Mouse (Mus musculus): ENCODE results near the gene Dnajc13. TPM values are rescaled to one million over a fixed set of nuclear protein-coding genes. Genes with fewer than 3 reads are reported as not detected.

Gene Dnajc13
- total and polyA plus RNA-seq, 2 experiments from 2014 or later: 15.2 to 44.5 TPM

DNA sequence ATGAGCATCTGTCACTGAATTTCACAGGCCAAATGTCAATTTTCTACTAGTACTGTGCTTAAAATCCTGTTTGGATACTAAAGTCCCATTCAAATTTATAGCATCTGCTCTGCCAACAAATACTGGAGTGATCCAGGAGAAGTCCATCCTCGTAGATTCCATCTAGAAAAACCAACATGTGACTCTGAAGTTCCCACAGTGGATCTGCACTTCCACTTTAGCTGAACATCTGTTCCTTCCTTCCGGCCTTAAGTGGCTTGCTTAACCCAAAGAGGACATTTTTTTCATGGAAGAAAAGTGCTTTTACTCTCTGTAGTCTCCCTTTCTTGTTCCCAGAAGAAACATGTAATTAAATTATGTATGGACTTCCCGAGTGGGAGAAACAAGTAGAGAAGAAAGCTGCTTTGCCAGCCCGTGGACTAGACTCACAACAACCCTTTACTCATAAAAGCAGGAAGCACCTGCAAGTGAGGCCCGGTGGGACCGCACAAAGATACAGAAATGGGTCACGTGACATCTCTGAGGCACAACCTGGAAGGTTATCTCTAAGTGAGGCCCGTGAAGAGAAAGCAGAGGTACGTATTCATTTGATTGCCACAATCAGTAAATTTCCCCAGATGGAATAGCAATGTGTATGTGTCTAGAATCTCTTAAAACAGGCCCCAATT, 18.8 kb downstream of the Dnajc13 start:
- no peak overlapping the region for H3K27ac ChIP-seq
- H3K36me3 ChIP-seq (ENCODE audit: insufficient read depth, low read length): peaks cover 5% of the 10 kb centered on the region; the same call in 1 of the 2 replicates
- no peak overlapping the region for H3K4me3 ChIP-seq (ENCODE audit: low read length)
- WGBS: 77% methylated on average over 9 of the region's 9 CpGs
- H3K9ac ChIP-seq (replicated peaks; ENCODE audit: low read length): no peak overlapping the region
- H3K9me3 ChIP-seq (ENCODE audit: low read length): no peaks in the 10 kb centered on the region
- ATAC-seq: no peak
- no peaks in the 10 kb centered on the region for H3K27me3 ChIP-seq (ENCODE audit: insufficient read depth, low read length)
- no peak for DNase-seq (ENCODE audit: low spot score)
- TF ChIP-seq CTCF (IDR thresholded peaks at IDR 0.05; ENCODE audit: low read depth): no peak
- no peaks in the 10 kb centered on the region for H3K4me1 ChIP-seq (ENCODE audit: insufficient read depth, low read length)
- no peak overlapping the region for H3K4me2 ChIP-seq (ENCODE audit: low read depth, low read length)

DNA sequence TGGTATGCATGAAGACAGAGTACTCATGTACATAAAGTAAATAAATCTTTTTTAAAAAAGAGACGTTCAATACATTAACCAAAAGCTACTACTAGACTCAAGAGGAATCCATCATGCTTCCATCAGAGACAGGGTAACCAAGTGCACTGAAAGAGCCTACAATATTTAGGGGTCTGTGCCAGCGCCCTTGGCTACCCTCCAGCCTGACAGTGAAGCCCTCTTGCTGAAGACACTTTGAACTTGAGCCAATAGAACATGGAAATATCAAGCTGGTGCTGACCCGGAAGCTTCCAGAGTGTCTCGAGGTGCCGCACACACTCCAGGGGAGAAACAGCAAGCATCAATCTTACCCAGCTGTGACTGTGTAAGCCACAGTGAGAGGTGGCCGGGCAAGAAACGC, 22.6 kb downstream of the Dnajc13 start:
- Histone ChIP-seq H3K27ac (no peak overlapping the region), H3K4me2 (ENCODE audit: low read depth, low read length) (no peak overlapping the region), H3K4me3 (ENCODE audit: low read length) (no peak overlapping the region), H3K4me1 (ENCODE audit: insufficient read depth, low read length) (no peaks in the 10 kb centered on the region), H3K9me3 (ENCODE audit: low read length) (no peaks in the 10 kb centered on the region), H3K9ac (replicated peaks; ENCODE audit: low read length) (no peak overlapping the region), H3K36me3 (ENCODE audit: insufficient read depth, low read length) (no peaks in the 10 kb centered on the region; the same call in 1 of the 2 replicates), H3K27me3 (ENCODE audit: insufficient read depth, low read length) (no peaks in the 10 kb centered on the region)
- ATAC-seq (no peak), DNase-seq (ENCODE audit: low spot score) (no peak)
- no peak for TF ChIP-seq CTCF (IDR thresholded peaks at IDR 0.05; ENCODE audit: low read depth)
- 73% methylated on average over 7 of the region's 7 CpGs for WGBS

- Histone ChIP-seq H3K9ac (replicated peaks; ENCODE audit: low read length) (no peak overlapping the region), H3K9me3 (ENCODE audit: low read length) (no peaks in the 10 kb centered on the region), H3K36me3 (ENCODE audit: insufficient read depth, low read length) (no peaks in the 10 kb centered on the region; the same call in 1 of the 2 replicates), H3K4me3 (ENCODE audit: low read length) (no peak overlapping the region), H3K4me1 (ENCODE audit: insufficient read depth, low read length) (no peaks in the 10 kb centered on the region), H3K4me2 (ENCODE audit: low read depth, low read length) (no peak overlapping the region), H3K27ac (no peak overlapping the region), H3K27me3 (ENCODE audit: insufficient read depth, low read length) (no peaks in the 10 kb centered on the region)
- ATAC-seq (no peak), DNase-seq (ENCODE audit: low spot score) (no peak)
- no peak for TF ChIP-seq CTCF (IDR thresholded peaks at IDR 0.05; ENCODE audit: low read depth)
- 78% methylated on average over 8 of the region's 8 CpGs for WGBS
Observed at GRCm38 (mm10) chr9:104239076-104239475, 23.7 kb downstream of the Dnajc13 start.

GRCm38 (mm10) chr9:104236256-104236930, 26.3 kb downstream of the Dnajc13 start:
- no peaks in the 10 kb centered on the region for H3K27me3 ChIP-seq (ENCODE audit: insufficient read depth, low read length)
- DNase-seq (ENCODE audit: low spot score): no peak
- no peak overlapping the region for H3K9ac ChIP-seq (replicated peaks; ENCODE audit: low read length)
- H3K27ac ChIP-seq: no peak overlapping the region
- WGBS: 88% methylated on average over 11 of the region's 11 CpGs
- TF ChIP-seq CTCF (IDR thresholded peaks at IDR 0.05; ENCODE audit: low read depth): no peak
- peaks cover 4% of the 10 kb centered on the region; the same call in 1 of the 2 replicates for H3K36me3 ChIP-seq (ENCODE audit: insufficient read depth, low read length)
- ATAC-seq: no peak
- H3K9me3 ChIP-seq (ENCODE audit: low read length): no peaks in the 10 kb centered on the region
- H3K4me3 ChIP-seq (ENCODE audit: low read length): no peak overlapping the region
- no peaks in the 10 kb centered on the region for H3K4me1 ChIP-seq (ENCODE audit: insufficient read depth, low read length)
- no peak overlapping the region for H3K4me2 ChIP-seq (ENCODE audit: low read depth, low read length)

- H3K9me3 ChIP-seq (ENCODE audit: low read length): no peaks in the 10 kb centered on the region
- no peaks in the 10 kb centered on the region for H3K27me3 ChIP-seq (ENCODE audit: insufficient read depth, low read length)
- no peak overlapping the region for H3K4me3 ChIP-seq (ENCODE audit: low read length)
- H3K36me3 ChIP-seq (ENCODE audit: insufficient read depth, low read length): peaks cover 4% of the 10 kb centered on the region; the same call in 1 of the 2 replicates
- H3K27ac ChIP-seq: no peak overlapping the region
- H3K4me1 ChIP-seq (ENCODE audit: insufficient read depth, low read length): no peaks in the 10 kb centered on the region
- peak; percentile 68 for DNase-seq (ENCODE audit: low spot score)
- no peak for ATAC-seq
- no peak overlapping the region for H3K9ac ChIP-seq (replicated peaks; ENCODE audit: low read length)
- no peak for TF ChIP-seq CTCF (IDR thresholded peaks at IDR 0.05; ENCODE audit: low read depth)
- WGBS: 33% methylated on average over 5 of the region's 5 CpGs
- no peak overlapping the region for H3K4me2 ChIP-seq (ENCODE audit: low read depth, low read length)
Observed at GRCm38 (mm10) chr9:104235751-104236150, 27.0 kb downstream of the Dnajc13 start.

DNA sequence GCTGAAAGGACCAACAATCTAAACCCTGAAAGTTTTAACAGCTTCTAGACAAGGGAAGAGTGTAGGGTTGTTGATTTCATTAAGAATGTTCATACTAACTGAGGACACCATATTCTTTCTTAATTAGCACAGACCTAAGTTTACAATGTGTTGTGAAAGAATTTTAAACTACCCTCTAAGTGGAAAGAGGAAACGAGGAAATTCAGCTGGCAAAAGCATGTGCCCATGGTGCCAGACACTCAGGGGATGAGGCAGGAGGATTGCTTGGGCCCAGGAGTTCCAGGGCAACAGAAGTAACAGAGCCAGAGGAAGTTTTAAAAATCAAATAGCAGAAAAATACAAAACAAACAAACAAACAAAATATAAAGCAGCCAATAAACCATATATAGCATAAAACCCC, 28.9 kb downstream of the Dnajc13 start:
- no peak for TF ChIP-seq CTCF (IDR thresholded peaks at IDR 0.05; ENCODE audit: low read depth)
- H3K4me1 ChIP-seq (ENCODE audit: insufficient read depth, low read length): no peaks in the 10 kb centered on the region
- H3K27ac ChIP-seq: no peak overlapping the region
- peaks cover 16% of the 10 kb centered on the region for H3K36me3 ChIP-seq (ENCODE audit: insufficient read depth, low read length)
- no peak overlapping the region for H3K4me2 ChIP-seq (ENCODE audit: low read depth, low read length)
- no peak overlapping the region for H3K9ac ChIP-seq (replicated peaks; ENCODE audit: low read length)
- H3K4me3 ChIP-seq (ENCODE audit: low read length): no peak overlapping the region
- 83% methylated on average over 1 of the region's 1 CpGs for WGBS
- no peaks in the 10 kb centered on the region for H3K9me3 ChIP-seq (ENCODE audit: low read length)
- no peaks in the 10 kb centered on the region for H3K27me3 ChIP-seq (ENCODE audit: insufficient read depth, low read length)
- DNase-seq (ENCODE audit: low spot score) (no peak), ATAC-seq (no peak)

DNA sequence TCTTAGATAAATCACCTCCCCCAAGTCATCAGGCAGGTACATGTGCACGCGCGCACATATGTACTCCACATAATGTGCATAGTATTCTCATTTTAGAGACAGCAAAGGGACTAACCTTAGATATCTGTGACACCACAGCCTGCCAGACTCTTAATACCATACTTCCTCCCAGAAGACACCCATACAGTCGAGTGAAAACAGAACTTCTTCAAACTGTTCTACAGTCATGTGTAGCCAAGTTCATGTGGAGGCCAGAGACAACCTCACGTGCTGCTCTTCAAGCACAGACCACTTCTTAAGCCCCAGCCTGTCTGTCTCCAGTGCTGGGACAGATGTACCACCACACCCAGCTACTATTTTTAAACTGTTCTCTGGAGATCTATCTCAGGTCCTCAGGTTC, 29.7 kb downstream of the Dnajc13 start:
- ATAC-seq: no peak
- no peaks in the 10 kb centered on the region for H3K27me3 ChIP-seq (ENCODE audit: insufficient read depth, low read length)
- no peak overlapping the region for H3K4me3 ChIP-seq (ENCODE audit: low read length)
- H3K4me2 ChIP-seq (ENCODE audit: low read depth, low read length): no peak overlapping the region
- WGBS: 96% methylated on average over 5 of the region's 5 CpGs
- H3K9ac ChIP-seq (replicated peaks; ENCODE audit: low read length): no peak overlapping the region
- peaks cover 23% of the 10 kb centered on the region for H3K36me3 ChIP-seq (ENCODE audit: insufficient read depth, low read length)
- no peaks in the 10 kb centered on the region for H3K4me1 ChIP-seq (ENCODE audit: insufficient read depth, low read length)
- no peaks in the 10 kb centered on the region for H3K9me3 ChIP-seq (ENCODE audit: low read length)
- H3K27ac ChIP-seq: no peak overlapping the region
- DNase-seq (ENCODE audit: low spot score): no peak
- no peak for TF ChIP-seq CTCF (IDR thresholded peaks at IDR 0.05; ENCODE audit: low read depth)

Measured in hindbrain, postnatal 0 days (tissue).